Mouse (Mus musculus) urinary bladder, adult 2 months (tissue): Measurements from ENCODE around the gene Irf6. TPM values are rescaled to one million over a fixed set of nuclear protein-coding genes. Genes with fewer than 3 reads are reported as not detected.

Source experiments
- DNase-seq: peaks from one replicate; pipeline ENCODE4 v3.0.0; 2022; ENCODE audit warnings: low spot score
- polyA plus RNA-seq: library from polyadenylated mRNA; depleted of rRNA; stranded (reverse); fragments of >200 nt; gene quantifications from 2 replicates; pipeline ENCODE4 v1.2.3, GENCODE M21; 2012

The Irf6 gene
- polyA plus RNA-seq, 1 experiment: 24.9 TPM

DNA sequence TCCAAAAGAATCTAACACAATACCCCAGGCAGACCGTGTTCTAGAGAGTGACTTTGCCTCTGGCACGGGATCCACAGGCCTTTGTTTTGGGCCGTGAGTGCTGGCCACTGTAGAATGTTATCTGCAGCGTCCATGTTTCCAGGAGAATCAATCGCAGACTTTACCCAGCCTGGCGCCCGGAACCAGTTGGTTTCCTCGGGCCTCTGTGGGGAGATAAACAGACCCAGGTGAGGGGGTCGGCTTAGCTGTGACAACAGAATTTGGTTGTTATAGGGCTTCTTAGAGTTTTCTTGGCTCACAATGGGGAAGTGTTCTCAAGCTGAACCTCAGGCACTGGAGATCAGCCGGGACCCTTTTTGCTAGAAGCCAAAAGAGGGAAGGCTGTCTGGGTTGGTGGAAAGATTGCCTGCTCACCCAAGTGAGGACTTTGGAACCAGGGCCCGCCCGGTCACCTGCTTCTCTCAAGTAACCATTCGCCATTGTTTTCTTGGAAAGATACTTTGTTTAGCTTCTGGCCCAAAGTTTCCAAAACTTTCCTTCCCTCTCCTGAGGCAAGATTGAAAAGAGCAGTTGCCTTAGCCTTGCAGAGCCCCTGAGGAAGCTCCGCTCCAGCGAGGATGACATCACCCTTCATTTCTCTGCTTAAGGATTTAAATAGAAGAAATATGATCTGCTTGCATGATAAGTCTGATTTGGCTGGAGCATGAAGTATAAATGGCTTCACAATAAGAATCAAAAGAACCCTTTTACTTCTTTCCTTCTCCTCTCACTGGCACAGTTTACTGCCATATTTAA lies 3.6 kb downstream of the Irf6 start:
- DNase-seq: no peak

DNA sequence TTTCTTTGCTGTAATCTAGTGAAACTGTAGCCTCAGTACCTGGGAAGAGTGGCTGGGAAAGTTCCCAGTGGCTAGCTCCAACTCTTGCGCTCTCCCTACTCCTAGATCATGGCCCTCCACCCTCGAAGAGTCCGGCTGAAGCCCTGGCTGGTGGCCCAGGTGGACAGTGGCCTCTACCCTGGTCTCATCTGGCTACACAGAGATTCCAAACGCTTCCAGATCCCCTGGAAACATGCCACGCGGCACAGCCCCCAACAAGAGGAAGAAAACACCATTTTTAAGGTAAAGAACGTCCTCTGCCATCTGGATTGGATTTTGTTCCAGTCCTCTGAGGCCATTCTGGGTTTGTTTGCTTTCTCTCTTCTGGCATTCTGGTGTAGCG lies 4.2 kb downstream of the Irf6 start:
- DNase-seq: no peak

DNA sequence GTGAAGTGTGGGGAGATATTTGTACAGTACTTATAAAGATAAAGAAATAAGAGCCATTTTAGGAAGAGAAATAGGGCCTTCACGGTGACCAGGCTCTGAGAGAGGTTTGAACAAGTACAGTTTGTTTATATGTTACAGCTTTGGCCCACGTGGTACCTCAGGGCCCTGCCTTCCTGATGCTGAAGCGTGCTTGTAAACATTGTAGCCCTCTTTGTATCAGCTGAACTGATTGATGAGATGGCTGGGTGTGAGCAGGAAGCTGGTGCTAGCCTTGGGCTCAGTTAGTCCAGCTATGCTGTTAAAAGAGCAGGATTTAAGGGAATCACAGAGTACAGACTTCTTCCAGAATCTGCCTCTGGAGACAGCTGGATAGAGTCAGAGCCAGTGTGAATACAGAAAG lies 6.3 kb downstream of the Irf6 start:
- DNase-seq: no peak

DNA sequence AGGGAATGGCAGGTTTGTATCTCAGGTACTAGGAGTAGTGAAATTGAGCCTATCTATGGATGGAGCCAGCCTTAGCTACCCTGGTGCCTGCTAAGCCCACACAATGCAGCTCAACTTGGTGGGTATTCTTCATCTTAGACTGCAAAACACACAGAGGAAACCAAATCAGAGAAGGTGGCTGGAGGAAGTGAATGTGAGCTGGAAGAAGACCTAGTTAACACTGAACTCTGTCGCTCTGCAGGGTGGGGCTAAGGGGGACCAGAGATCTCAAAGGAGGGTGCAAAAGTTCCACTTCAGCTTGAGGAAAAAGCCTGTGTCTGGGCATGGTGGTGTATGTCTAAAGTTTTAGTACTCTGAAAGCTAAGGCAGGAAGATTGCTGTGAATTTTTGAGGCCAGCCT lies 6.7 kb downstream of the Irf6 start:
- no peak for DNase-seq

DNA sequence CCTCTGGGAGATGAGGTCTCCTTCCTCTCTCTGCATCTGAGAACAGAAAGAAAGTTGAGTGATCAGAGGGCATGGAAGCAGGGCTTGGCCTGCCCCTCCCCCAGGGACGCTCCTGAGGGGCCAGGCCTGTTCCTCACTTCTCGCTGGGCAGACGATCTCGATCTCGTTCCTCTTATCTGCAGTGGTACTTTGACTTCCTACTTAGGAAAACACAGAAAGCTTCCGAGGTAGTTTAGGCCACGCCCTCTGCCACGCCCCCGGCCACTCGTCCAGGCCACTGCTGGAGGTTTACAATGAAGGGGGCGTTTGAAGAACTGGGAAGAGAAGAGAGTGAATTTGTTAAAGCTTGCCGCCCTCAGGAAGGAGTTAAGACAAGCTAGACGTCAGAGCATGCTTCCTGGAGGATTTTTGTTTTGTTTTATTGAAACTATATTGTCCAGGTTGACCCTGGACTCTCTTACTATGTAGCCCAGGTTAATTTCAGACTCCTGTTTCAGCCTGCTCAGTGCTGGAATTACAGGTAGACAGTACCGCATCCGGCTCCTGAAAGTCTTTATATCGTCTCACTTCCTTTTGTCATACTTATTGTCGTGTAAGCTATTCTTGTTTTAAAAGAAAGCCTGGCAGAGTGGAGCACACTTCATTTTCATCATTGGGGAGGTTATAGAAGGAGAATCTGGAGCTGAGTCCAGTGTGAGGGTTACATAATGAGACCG lies 7.6 kb downstream of the Irf6 start:
- no peak for DNase-seq

DNA sequence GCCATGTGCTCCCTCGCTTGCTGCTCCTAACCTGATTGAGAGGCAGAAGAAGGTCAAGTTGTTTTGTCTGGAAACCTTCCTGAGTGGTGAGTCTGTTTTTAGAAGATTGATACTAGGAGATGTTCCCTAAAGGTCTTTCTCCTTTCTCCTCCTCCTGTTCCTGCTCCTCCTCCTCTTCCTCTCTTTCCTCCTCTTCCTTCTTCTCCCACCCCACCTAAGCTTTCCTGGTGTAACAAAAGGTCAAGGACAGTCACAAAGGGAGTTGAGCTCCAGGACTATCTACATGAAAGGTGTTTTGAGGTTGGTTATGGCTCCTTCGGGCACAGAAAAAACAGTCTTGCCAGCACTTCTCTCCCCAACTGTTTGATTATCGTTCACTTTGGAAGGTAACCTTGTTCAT lies 14.8 kb downstream of the Irf6 start, which contains the start of gene A130010J15Rik:
A130010J15Rik (plus strand) TSS at position 301 of the 400 bp plus-strand sequence.
- DNase-seq: no peak

DNA sequence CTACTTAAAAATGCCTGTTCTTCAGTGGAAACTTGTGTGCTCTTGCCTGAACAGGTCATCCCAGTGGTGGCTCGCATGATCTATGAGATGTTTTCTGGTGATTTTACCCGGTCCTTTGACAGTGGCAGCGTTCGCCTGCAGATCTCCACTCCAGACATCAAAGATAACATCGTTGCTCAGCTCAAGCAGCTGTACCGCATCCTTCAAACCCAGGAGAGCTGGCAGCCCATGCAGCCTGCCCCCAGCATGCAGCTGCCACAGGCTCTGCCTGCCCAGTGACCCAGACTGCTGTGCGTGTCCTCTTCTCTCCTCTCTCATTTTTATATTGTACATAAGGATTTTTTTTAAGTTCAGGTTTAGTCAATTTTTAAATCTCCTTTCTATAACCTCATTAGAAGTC lies 16.3 kb downstream of the Irf6 start:
- no peak for DNase-seq

DNA sequence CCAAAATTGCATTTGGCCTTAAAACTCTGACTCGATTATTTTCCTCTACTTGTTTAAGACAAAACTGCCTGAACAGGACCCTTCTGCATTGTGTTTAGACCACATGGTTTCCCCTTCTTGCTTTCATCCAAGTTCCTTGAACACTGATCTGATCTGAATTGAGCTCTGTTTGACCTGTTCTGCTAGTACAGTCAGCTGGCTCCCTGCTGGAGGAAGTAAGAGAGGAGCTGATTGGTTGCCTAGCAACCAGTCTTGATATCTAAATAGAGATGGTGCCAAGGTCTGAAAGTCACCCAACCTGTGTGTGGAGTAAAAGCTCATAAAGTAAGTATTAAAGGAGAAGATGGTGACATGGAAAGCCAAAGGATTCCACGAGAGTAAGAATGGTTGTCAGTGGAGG lies 16.9 kb downstream of the Irf6 start:
- DNase-seq: no peak

DNA sequence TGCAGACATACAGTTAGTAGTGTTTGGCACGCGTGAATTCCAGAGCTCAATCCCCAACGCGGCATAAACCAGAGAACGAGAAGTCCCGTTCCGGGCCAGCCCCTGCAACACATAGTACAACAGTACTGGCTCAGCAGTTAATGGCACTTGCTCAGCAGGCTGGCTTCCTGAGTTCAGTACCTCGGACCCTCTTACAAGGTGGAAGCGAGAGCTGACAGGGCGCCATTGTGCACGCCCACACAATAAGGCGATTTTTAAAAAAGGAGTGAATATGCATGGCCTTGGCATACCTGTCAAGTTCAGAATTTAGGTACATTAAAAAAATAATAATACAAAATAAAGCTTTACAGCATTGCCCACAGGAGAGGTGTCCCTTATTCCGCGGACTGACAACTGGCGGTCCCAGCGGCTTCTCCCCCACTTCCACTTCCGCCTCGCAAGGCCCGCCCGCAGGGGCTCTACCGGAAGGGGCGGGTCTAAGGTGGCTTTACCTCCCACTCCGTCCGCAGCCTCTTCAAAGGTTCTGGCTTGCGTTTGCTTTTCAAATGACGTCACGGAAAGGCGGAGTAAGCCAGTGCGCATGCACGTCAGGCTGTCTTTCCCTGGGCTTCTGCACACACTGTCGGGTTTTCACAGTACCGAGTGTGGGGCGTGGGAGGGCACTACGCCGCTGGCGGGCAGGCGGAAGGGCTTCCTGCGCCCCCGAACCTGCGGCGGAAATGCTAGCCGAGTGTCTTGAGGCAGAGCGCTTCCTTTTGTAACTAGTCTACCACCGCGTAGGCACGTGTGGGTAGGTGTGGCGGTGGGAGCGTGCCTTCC lies 20.3 kb downstream of the Irf6 start:
- DNase-seq: peak; percentile 76

DNA sequence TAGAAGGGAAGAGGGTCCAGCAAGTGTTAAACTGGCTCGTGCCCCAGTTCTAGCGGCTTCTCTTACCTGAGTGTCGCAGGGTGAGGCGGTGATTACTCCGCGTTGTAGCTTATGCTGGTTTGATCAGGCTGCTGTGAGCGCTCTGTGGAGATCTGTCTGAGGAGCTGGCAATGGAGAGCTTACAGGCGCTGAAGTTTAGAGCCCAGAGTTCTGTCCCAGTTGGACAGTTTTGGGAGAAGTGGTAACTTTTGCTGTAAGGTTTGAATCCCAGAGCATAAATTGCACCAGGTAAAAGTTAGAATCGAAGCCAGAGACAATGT lies 20.9 kb downstream of the Irf6 start:
- DNase-seq: no peak

DNA sequence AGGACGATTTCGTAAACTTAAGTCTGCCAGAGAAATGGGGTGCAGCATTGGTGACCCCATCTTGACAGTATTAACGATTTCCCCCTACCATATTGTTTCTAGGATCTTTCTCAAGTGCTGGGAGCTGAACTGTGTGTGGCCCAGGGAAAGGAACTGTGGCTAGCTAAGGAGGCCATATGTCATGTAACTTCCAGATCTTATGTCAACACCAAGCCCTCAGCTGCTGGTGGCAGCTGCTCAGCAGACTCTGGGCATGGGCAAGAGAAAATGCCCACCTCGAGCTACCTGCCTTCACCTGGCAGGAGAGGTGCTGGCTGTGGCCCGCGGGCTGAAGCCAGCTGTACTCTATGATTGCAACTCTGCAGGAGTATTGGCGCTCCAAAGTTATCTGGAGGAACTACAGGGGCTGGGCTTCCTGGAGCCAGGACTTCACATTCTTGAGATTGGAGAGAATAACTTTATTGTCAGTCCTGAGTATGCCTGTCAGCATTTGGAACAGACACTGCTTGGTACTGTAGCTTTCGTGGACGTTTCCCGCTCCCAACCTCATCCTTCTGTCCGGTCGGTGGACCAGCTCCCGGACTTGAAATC lies 21.3 kb downstream of the Irf6 start:
- DNase-seq: no peak

DNA sequence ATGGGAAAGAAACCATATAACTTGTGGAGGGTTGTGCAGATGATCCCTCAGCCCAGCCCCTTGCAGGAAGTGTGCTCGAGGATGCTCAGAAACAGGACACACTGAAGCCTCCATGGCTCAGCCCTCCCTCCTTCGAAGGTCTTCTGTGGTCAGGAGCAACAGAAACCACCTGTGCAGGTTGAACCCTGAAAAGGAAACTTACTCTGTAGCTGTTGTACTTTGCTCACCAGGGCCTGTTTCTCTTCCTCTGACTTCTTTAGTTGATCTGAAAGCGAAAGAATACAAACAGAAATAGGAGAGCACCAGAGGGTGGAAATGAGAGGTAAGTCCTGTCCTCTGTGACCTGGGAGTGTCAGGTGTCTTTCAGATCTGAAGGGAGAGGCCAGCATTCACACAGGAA lies 28.2 kb downstream of the Irf6 start:
- no peak for DNase-seq

DNA sequence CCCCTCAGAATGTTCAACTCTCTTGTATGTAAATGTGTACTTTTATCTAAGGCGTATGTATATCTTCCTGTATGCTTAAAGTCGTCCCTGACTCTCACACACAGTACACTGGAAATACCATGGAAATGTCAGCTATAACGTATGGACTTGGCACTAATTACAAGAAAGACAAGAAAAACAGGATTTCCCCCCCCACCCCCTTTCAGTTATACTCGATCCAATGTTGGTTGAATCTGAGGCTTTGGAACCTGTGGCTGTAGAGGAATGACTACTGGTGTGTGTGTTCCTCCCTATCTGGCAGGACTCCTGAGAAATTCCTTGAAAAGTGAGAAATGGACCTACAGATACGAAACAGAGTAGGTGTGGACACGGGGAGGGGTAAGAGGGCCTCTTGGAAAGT lies 35.3 kb downstream of the Irf6 start:
- DNase-seq: no peak

DNA sequence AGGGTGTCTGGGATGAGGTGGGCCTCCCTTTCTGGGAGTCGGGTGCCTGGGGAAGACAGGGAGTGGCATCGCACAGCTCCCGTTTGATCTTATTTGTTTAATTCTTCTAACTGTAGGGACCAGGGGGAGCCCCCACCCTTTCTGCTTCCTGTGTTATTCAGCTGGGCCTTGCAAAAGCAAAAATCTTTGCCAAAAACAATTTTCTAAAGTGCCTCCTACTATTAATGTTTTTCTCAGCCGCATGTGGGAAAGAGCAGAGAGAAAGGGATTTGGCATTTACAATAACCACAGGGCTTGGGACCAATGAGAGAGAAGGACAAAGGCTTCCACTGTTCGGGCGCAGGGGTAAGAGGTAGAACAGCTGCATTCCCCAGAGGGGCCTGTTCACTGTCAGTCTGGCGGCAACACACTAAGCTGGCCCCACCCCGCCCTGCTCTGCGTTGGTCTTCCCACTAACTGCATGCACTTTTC lies 36.3 kb downstream of the Irf6 start:
- no peak for DNase-seq

DNA sequence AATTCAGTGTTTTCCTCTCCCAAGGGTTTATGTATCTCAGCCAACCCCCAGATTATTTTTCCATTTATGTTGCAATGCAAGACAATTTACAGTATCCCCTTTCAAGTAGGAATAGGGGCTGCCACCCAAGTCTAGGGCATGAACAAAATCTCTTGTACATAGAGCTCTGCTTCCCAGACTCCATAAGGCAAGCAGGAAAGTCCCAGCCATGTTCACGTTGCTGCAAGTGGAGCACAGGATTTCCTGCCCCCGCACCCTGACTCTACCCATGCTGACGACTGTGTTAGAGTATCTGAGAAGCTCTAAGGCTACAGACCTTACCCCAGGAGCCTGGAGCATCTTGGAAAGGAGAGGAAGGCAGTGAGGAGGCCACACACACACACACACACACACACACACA lies 36.9 kb downstream of the Irf6 start:
- DNase-seq: no peak

DNA sequence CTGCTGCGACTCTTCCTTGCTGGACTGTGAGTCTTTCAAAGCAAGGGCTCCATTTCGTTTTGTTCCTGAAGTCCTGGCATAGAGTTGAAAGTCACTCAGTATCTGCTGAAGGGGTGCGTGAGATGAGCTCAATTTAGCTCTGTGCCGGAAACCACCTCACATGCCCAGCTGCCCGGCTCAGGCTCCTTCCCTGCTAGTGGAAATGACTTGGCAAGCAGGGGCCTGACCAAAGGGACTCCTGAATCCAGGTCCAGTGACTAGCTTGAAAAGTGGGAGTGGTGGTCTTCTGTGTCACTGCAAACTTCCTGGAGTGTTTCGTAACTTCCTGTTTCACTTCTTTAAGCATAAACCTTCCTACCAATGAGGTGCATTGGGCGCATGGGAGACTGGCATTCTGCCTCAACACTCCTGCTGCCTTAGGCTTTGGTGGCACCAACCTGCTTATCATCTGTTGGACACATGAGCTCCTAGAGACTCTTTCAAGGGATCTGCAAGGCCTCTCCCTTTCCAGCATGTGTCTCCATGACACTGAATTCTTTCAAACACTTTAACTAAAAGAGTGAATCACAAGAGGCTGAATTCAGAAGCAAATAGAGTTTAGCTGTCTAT lies 38.9 kb downstream of the Irf6 start:
- no peak for DNase-seq

DNA sequence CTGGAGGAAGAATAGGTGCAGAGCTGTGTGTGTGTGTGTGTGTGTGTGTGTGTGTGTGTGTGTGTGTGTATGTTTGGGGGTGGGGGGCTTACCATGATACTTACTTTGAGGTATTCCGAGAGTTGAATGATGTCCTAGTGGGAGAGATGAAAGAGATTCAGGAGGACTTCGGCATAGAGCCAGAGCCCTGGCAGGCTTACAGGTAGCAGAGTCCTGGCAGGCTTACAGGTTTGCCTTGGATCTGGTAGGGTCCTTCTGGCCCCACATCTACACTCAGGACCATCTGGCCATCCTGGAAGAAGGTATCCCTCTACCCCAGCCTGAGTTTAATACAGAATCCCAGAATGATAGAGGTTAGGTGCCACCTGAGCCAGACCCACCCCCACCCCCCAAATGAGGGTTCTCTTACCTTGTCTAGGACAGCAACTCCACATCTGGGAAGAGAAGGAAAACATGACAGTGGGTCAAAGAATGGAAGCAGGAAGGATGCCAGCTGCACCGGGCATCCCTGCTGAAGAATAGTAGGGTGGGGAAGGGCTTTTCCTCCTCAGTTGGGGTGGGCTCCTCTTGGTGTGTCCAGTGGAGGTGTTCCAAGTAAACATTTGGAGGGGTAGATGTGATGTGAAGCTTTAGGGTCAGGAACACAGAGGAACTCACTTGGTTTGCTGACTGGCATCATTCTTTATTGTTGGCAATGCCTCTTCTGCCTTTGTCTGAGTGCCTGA lies 41.7 kb downstream of the Irf6 start:
- no peak for DNase-seq

DNA sequence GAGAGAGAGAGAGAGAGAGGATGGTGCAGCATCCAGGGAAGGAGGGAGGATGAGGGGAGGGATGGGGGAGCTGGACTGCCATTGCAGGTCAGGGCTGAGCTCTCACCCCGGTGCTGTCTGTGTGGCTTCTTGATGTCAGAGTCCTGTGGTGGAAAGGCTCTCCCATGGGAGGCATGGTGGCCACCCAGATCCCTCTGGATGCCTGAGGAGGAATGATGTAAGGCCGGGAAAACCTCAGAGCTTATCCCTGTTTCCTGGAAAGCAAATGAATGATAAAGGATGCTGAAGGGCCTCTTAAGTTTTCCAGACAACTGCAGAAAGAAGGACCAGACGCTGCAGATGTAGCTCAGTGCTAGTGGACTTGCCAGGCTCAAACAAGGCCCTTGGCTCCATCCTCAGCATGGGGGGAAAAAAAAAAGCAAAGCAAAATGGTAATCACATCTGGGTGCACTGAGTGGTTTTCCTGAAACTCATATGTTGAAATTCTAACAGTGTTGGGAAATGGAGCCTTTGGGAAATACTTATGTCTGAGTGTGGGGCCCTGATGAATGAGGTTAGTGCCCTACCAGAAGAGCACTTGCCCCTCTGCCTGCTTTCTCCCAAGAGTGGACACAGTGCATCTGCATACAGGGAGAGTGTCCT lies 42.4 kb downstream of the Irf6 start:
- no peak for DNase-seq

DNA sequence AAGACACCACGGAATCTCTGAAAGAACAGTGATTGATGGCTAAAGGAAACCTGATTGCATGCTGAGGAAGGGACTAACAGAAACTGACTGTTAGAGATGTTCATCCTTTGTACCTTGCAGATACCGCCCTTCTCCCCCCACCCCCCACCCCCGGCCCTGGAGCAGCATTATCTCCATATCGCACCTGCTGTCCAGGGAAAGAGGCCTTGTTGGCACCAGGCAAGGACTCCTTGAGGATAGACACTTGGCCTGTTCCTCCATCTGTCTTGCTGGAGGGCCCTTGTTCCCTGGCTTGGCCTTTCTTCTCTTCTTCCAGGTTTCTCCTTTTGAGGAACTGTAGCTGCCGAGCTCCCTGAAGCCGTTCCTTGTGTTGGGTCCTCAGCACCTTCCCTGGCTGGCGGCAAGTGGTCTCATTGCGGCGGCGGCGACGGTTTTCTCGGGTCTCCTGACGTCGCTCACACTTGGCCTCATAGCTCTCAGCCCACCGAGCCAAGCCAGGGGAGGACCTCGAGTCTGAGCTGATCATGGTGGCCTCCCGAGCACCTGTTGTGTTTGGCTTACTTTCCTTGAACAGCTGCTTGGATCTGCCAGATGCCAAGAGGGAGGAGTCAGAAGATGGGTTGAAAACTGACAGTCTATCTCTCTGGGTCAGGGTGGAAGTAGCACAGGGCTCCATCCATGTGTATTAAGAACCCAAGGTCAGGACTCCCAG lies 44.7 kb downstream of the Irf6 start:
- DNase-seq: no peak

DNA sequence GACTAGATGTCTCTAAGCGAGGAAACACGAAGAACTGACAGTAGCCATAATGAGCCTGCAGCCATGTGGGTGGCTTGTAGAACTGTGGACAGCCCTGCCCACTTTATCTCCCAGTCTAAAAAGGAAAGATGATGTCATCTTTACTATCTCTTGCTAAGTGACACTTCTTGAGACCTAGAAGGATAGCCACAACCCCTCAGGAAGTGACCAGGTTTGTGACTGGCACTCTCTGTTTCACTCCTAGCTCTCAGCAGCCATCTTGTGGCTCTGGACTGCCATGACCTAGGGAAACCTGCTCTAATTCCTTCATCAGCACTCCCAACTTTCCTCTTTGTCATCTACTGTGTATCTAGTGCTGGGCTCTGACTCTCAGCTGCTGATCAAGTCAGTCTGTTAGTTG lies 45.4 kb downstream of the Irf6 start:
- no peak for DNase-seq
